Mouse (Mus musculus): ENCODE results near the gene Dhrs3.

DNA sequence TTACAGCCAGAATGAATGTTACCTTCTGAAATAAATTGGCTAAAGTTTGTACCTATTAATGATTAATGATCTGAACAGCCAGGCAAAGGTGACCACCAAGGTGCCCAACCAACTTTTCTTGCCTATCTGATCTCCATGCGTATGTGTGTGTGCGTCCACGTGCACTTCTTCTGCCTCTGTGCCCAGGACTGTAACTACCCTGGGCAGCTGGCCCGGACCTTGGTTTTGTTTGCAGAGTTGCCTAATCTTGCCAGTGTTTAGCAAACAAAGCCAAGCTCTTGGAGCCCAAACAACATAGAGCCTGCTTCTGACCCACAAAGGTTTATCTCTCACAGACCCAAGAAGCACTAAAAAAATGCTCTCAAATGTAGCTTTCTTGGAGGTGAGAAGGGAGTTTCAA lies 64.6 kb downstream of the Dhrs3 start:
- no peak for TF ChIP-seq CTCF (IDR thresholded peaks at IDR 0.05; ENCODE audit: borderline replicate concordance, control insufficient read depth, extremely low read depth, insufficient read depth, low read length, poor library complexity)
- no peak for TF ChIP-seq POLR2A (IDR thresholded peaks at IDR 0.05; ENCODE audit: control insufficient read depth, extremely low read depth, insufficient read depth, low read length, poor library complexity)

Measured in thymus, adult 2 months (tissue).